Mouse (Mus musculus) hindbrain, embryonic 15.5 days (tissue): Measurements from ENCODE around the gene Cers6. TPM values are rescaled to one million over a fixed set of nuclear protein-coding genes. Genes with fewer than 3 reads are reported as not detected.
A peak's percentile ranks its signal among the peaks of the same experiment; 100 is the strongest.

Experiments
- ATAC-seq: fragments of 200-750 bp; cut with Nextera tagmentation; 2 replicates; pipeline ENCODE4 v1.8.0; 2017; ENCODE audit warnings: low read depth, moderate number of reproducible peaks, moderate TSS enrichment; ENCODE audit not compliant: low FRiP score
- H3K27ac ChIP-seq: fragments of 300-500 bp; sonication (generic); replicated peaks from 2 replicates; pipeline ENCODE4 v1.5.1; 2015; ENCODE audit warnings: mild to moderate bottlenecking, inconsistent platforms
- H3K27me3 ChIP-seq: fragments of 300-500 bp; sonication (generic); 2 replicates; pipeline ENCODE4 v1.6.1; 2015; ENCODE audit warnings: control low read depth, inconsistent platforms
- H3K36me3 ChIP-seq: fragments of 300-500 bp; sonication (generic); 2 replicates; pipeline ENCODE4 v1.6.1; 2015; ENCODE audit warnings: control low read depth, inconsistent platforms
- H3K4me1 ChIP-seq: fragments of 300-500 bp; sonication (generic); replicated peaks from 2 replicates; pipeline ENCODE4 v1.6.1; 2015; ENCODE audit warnings: control low read depth, inconsistent platforms
- H3K4me2 ChIP-seq: fragments of 300-500 bp; sonication (generic); 2 replicates; pipeline ENCODE4 v1.6.1; 2015; ENCODE audit warnings: moderate library complexity, mild to moderate bottlenecking, inconsistent platforms
- H3K4me3 ChIP-seq: fragments of 300-500 bp; sonication (generic); 2 replicates; pipeline ENCODE4 v1.5.1; 2015; ENCODE audit warnings: mild to moderate bottlenecking, inconsistent platforms
- H3K9ac ChIP-seq: fragments of 300-500 bp; sonication (generic); 2 replicates; pipeline ENCODE4 v1.6.1; 2015; ENCODE audit warnings: inconsistent platforms
- H3K9me3 ChIP-seq: fragments of 300-500 bp; sonication (generic); 2 replicates; pipeline ENCODE4 v1.6.1; 2016; ENCODE audit warnings: control low read depth, inconsistent platforms
- WGBS: fragments of 180-500 bp; shearing (Covaris S2); methylation state at CpG from one replicate; pipeline ENCODE4 v1.1.7; 2015; 5-methylcytosine and 5-hydroxymethylcytosine counted together
- polyA plus RNA-seq: library from polyadenylated mRNA; unstranded; fragments of >200 nt; fragmentation: Nextera tagmentation; extraction: Ambion mirVana; gene quantifications from 2 replicates; pipeline ENCODE4 v1.2.1, GENCODE M21; 2015

Gene Cers6
- polyA plus RNA-seq, 1 experiment from 2014 or later = 54.9 TPM

- H3K4me3 ChIP-seq = no peak overlapping the region
- ATAC-seq = no peak
- H3K36me3 ChIP-seq = no peaks in the 10 kb centered on the region
- WGBS = 34% methylated on average over 4 of the region's 4 CpGs
- H3K27ac ChIP-seq = no peak overlapping the region
- no peaks in the 10 kb centered on the region for H3K27me3 ChIP-seq
- peaks cover 10% of the 10 kb centered on the region; the same call in 1 of the 2 replicates for H3K4me1 ChIP-seq
- H3K9ac ChIP-seq = no peak overlapping the region
- H3K9me3 ChIP-seq = no peaks in the 10 kb centered on the region
- no peak overlapping the region for H3K4me2 ChIP-seq
These were observed 24.7 kb downstream of the Cers6 start for GRCm38 (mm10) chr2:68885766-68886496.

GRCm38 (mm10) chr2:68886661-68887060 lies 25.4 kb downstream of the Cers6 start:
- no peak overlapping the region for H3K4me2 ChIP-seq
- H3K36me3 ChIP-seq = no peaks in the 10 kb centered on the region
- H3K9me3 ChIP-seq = no peaks in the 10 kb centered on the region
- peaks cover 10% of the 10 kb centered on the region; the same call in 1 of the 2 replicates for H3K4me1 ChIP-seq
- H3K4me3 ChIP-seq = no peak overlapping the region
- H3K27ac ChIP-seq = no peak overlapping the region
- WGBS = 67% methylated on average over 4 of the region's 4 CpGs
- H3K27me3 ChIP-seq = no peaks in the 10 kb centered on the region
- no peak overlapping the region for H3K9ac ChIP-seq
- no peak for ATAC-seq

GRCm38 (mm10) chr2:68888094-68888705 lies 27.0 kb downstream of the Cers6 start:
- H3K4me3 ChIP-seq = no peak overlapping the region
- H3K4me1 ChIP-seq = peaks cover 10% of the 10 kb centered on the region; the same call in 1 of the 2 replicates
- no peaks in the 10 kb centered on the region for H3K9me3 ChIP-seq
- H3K9ac ChIP-seq = no peak overlapping the region
- no peaks in the 10 kb centered on the region for H3K27me3 ChIP-seq
- 52% methylated on average over 3 of the region's 3 CpGs for WGBS
- H3K4me2 ChIP-seq = no peak overlapping the region
- H3K27ac ChIP-seq = no peak overlapping the region
- H3K36me3 ChIP-seq = no peaks in the 10 kb centered on the region
- no peak for ATAC-seq

- Histone ChIP-seq H3K4me1 (peaks cover 10% of the 10 kb centered on the region; the same call in 1 of the 2 replicates), H3K4me3 (no peak overlapping the region), H3K4me2 (no peak overlapping the region), H3K9ac (no peak overlapping the region), H3K27me3 (no peaks in the 10 kb centered on the region), H3K36me3 (no peaks in the 10 kb centered on the region), H3K9me3 (no peaks in the 10 kb centered on the region), H3K27ac (no peak overlapping the region)
- ATAC-seq = no peak
- WGBS = 90% methylated on average over 5 of the region's 5 CpGs
These were observed 28.5 kb downstream of the Cers6 start for GRCm38 (mm10) chr2:68889661-68890170.

DNA sequence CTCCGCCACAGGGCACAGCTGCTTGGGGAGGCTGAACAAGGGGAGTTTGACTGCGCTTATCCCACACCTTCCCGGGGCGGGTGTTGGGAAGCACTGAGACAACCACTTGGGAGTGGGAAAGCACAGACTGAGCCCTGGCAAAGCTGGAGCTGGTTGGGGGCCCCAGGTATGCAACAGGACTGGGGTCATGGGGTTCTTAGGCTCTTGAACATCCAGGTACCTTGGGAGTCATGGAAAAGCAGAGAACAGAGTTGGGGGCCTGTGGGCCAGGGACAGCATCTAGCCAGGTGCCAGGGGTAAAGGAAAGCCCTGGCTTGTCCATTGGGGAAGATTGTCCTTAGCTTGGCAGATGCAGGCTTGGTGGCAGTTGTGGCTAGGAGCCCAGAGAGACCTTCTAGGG lies 31.2 kb downstream of the Cers6 start:
- H3K27me3 ChIP-seq = no peaks in the 10 kb centered on the region
- ATAC-seq = no peak
- no peak overlapping the region for H3K4me3 ChIP-seq
- 95% methylated on average over 4 of the region's 4 CpGs for WGBS
- H3K4me2 ChIP-seq = no peak overlapping the region
- H3K36me3 ChIP-seq = no peaks in the 10 kb centered on the region
- no peak overlapping the region for H3K9ac ChIP-seq
- no peak overlapping the region for H3K27ac ChIP-seq
- peaks cover 12% of the 10 kb centered on the region; the same call in 1 of the 2 replicates for H3K4me1 ChIP-seq
- H3K9me3 ChIP-seq = no peaks in the 10 kb centered on the region

DNA sequence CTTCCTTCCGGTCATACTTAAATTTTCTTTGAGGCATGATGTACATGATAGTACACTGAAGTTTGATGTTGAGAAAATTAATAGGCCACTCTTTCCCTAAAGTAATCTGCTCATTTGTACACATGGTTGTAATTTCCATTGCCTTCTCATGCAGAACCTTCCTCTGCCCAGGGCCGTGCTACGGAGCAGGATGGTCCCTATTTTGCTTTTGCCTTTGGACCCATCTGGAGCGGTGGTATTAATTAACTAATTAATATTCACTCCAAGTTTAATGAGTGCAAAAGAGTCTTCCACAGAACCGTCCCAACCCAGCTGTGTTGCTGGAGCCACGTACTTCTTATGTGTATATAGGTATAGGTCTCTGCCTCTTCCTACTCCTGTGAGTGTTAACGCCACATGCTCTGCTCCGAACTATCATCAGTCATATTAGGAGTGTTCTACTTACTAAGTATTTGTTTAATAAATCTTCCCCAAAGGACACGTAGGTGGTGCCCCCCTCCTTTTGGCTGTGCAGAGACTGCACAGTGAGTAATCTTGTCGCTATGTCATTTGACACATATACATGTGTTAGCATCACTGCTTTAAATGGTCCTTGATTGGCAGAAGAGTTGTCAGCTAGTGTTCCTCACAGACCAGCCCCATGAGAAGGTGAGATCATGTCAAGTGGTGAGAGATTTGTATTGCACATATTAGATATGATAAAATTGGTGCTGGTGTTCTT lies 34.0 kb downstream of the Cers6 start:
- ATAC-seq = peak; percentile 56; the same call in 1 of the 2 replicates
- Histone ChIP-seq H3K9me3 (no peaks in the 10 kb centered on the region), H3K4me3 (no peak overlapping the region), H3K4me1 (peaks cover 10% of the 10 kb centered on the region; the same call in 1 of the 2 replicates), H3K27ac (no peak overlapping the region), H3K27me3 (no peaks in the 10 kb centered on the region), H3K36me3 (no peaks in the 10 kb centered on the region), H3K9ac (no peak overlapping the region), H3K4me2 (no peak overlapping the region)
- WGBS = 58% methylated on average over 10 of the region's 10 CpGs

GRCm38 (mm10) chr2:68896196-68896595 lies 35.0 kb downstream of the Cers6 start:
- Histone ChIP-seq H3K4me2 (no peak overlapping the region), H3K27me3 (no peaks in the 10 kb centered on the region), H3K27ac (no peak overlapping the region; the same call in 1 of the 2 replicates), H3K9ac (no peak overlapping the region), H3K4me3 (no peak overlapping the region), H3K9me3 (no peaks in the 10 kb centered on the region), H3K4me1 (peaks cover 10% of the 10 kb centered on the region; the same call in 1 of the 2 replicates), H3K36me3 (no peaks in the 10 kb centered on the region)
- ATAC-seq = no peak
- WGBS = 59% methylated on average over 4 of the region's 4 CpGs

DNA sequence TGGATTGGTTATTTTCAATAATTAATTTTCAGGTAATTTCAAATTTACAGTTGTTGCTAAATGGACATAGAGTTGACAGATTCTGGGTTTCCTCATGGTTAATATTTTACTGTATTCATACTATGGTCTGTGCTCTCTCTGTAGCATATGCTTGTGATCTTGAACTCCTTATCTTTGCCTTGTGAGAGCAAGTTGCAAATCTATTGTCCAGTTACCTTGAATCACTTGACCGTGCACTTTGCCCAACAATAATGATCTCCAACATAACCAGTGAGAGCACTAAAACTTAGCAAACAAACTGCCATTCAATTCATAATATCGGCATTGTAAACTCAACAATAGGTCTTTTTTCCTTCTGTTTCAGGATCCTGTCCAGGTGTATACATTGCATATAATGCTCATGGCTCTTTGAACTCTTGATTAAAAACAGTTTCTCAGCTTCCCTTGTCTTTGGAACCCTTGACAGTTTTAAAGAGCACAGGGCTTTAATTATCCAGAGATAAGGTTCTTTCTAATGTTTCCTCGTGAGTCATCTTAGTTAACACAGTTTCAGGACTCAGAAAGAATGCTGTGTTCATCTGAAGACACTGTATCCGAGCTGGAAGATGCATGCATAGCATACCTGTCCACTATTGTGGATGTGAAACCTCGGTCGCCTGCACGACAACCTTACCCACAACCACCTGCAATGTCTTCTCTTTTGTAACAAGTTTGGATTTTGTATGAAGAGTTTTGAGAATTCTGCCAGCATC lies 38.7 kb downstream of the Cers6 start:
- Histone ChIP-seq H3K4me1 (peaks cover 10% of the 10 kb centered on the region; the same call in 1 of the 2 replicates), H3K9ac (no peak overlapping the region), H3K4me2 (no peak overlapping the region), H3K36me3 (no peaks in the 10 kb centered on the region), H3K9me3 (no peaks in the 10 kb centered on the region), H3K27ac (no peak overlapping the region), H3K4me3 (no peak overlapping the region), H3K27me3 (no peaks in the 10 kb centered on the region)
- no peak for ATAC-seq
- WGBS = 91% methylated on average over 7 of the region's 7 CpGs

- Histone ChIP-seq H3K4me1 (0 out of 2 replicates have a peak, but pooled peaks cover 8% of the 10 kb centered on the region), H3K4me3 (no peak overlapping the region), H3K9ac (no peak overlapping the region), H3K9me3 (no peaks in the 10 kb centered on the region), H3K27me3 (no peaks in the 10 kb centered on the region), H3K4me2 (no peak overlapping the region), H3K27ac (no peak overlapping the region), H3K36me3 (no peaks in the 10 kb centered on the region)
- 88% methylated on average over 9 of the region's 9 CpGs for WGBS
- ATAC-seq = no peak
These were observed 39.6 kb downstream of the Cers6 start for GRCm38 (mm10) chr2:68900640-68901378.

- Histone ChIP-seq H3K36me3 (no peaks in the 10 kb centered on the region), H3K4me1 (no peaks in the 10 kb centered on the region), H3K27me3 (no peaks in the 10 kb centered on the region), H3K4me3 (no peak overlapping the region), H3K4me2 (no peak overlapping the region), H3K27ac (no peak overlapping the region), H3K9me3 (no peaks in the 10 kb centered on the region), H3K9ac (no peak overlapping the region)
- WGBS = 92% methylated on average over 2 of the region's 2 CpGs
- no peak for ATAC-seq
These were observed 40.5 kb downstream of the Cers6 start for GRCm38 (mm10) chr2:68901708-68902107.

DNA sequence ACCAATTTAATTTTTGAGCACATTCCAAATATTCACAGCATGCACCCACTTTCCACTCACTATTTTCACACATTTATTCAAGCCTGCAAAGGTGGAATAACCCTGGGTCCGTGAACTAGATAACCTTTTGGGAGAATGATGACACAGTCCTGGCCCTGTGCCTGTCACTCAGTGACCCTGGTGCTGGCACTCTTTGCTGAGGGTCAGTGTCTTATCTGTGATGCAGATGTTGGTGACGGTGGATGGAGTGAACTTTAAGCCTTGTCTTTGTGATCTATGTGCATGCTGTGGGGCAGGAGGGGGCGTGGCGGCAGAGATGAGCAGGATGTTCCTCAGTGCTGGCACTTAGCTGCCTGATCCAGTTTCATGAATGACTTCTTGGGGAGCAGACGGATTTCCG lies 41.3 kb downstream of the Cers6 start:
- 68% methylated on average over 6 of the region's 6 CpGs for WGBS
- Histone ChIP-seq H3K27ac (no peak overlapping the region), H3K36me3 (no peaks in the 10 kb centered on the region), H3K4me3 (no peak overlapping the region), H3K4me1 (no peaks in the 10 kb centered on the region), H3K9ac (no peak overlapping the region), H3K4me2 (no peak overlapping the region), H3K27me3 (no peaks in the 10 kb centered on the region), H3K9me3 (no peaks in the 10 kb centered on the region)
- no peak for ATAC-seq
